Mouse (Mus musculus) thymus, adult 2 months (tissue): ENCODE results near the gene Dnajc5.

ENCODE experiments used
- CTCF ChIP-seq: fragments of 200-500 bp; IDR thresholded peaks from 2 replicates; pipeline ENCODE4 v1.5.1; 2012; ENCODE audit warnings: mild to moderate bottlenecking, control low read depth, low read length, moderate library complexity, borderline replicate concordance; ENCODE audit not compliant: control insufficient read depth, poor library complexity, insufficient read depth; ENCODE audit errors: extremely low read depth
- POLR2A ChIP-seq: fragments of 200-500 bp; IDR thresholded peaks from 2 replicates; pipeline ENCODE4 v1.6.1; 2012; ENCODE audit warnings: mild to moderate bottlenecking, low read length, control low read depth, moderate library complexity; ENCODE audit not compliant: control insufficient read depth, poor library complexity, insufficient read depth; ENCODE audit errors: extremely low read depth

- TF ChIP-seq CTCF (no peak), POLR2A (no peak)
Measured at GRCm38 (mm10) chr2:181522811-181523210, 2.5 kb downstream of the Dnajc5 start.
